Mouse (Mus musculus) bone marrow, adult 2 months (tissue): ENCODE results near the gene Ctu2.

Experiments
- CTCF ChIP-seq: fragments of 200-500 bp; IDR thresholded peaks from 2 replicates; pipeline ENCODE4 v1.5.1; 2011; ENCODE audit warnings: low read length, control low read depth; ENCODE audit not compliant: control insufficient read depth, insufficient read depth
- POLR2A ChIP-seq: fragments of 200-500 bp; IDR thresholded peaks from 2 replicates; pipeline ENCODE4 v1.6.1; 2011; ENCODE audit warnings: low read depth, mild to moderate bottlenecking, control low read depth, low read length, borderline replicate concordance; ENCODE audit not compliant: control insufficient read depth

- TF ChIP-seq CTCF (peak; percentile 20; the same call in 1 of the 2 replicates), POLR2A (peak; percentile 66)
Measured at GRCm38 (mm10) chr8:122430058-122430636, 45.8 kb upstream of the Ctu2 start.
